Mouse (Mus musculus): ENCODE results near the gene Sass6. TPM values are rescaled to one million over a fixed set of nuclear protein-coding genes. Genes with fewer than 3 reads are reported as not detected.
A peak's percentile ranks its signal among the peaks of the same experiment; 100 is the strongest.
"Not testable (repeated sequence)": the region's sequence is repeated elsewhere in the genome, so short reads cannot be mapped to it uniquely, and the experiment has no call there.

Gene Sass6
- total RNA-seq, 2 experiments from 2014 or later: 39.6 to 47.1 TPM

GRCm38 (mm10) chr3:116622641-116623040, 27.9 kb downstream of the Sass6 start:
- no peak for ATAC-seq (replicated peaks; ENCODE audit: poor library complexity)

GRCm38 (mm10) chr3:116631459-116631858, 36.7 kb downstream of the Sass6 start:
- ATAC-seq (replicated peaks; ENCODE audit: poor library complexity): no peak

DNA sequence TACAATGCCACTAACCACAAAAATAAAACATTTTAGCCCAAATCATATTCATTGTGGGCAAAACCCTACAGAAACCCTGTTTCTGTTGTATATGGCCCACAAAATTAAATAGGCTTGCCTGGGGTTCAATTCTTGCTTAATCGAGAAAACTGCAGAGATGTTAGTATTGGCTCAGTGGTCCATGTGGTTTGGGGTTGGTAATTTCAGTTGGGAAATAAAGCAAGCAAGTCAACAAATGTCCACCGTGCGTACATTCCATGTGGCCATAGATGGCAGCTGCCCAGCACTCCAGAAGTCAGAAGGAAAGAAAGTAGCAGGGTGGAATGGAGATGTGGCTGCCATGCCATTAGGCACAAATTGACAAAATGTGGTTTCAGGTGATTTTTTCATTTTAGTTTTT, 38.2 kb downstream of the Sass6 start:
- ATAC-seq (replicated peaks; ENCODE audit: poor library complexity): peak; percentile 68

DNA sequence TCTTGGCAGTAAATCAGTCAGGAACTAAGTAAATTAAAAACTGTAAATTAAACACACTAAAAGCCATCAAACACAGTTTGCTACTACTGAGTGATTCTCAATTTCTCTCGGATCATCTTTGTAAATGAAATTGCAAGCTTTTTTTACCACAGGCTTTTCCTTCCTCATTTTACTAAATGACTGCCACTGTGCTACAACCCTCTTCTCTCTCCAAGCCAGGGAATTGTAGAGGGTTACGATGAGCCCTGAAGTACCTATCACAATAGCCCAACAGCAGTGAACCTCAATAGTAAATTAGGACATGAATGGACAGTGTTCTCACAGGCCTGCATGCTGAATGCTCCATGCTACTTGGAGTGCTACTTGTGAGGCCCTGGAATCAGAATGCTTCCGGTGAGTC, 39.3 kb downstream of the Sass6 start:
- ATAC-seq (replicated peaks; ENCODE audit: poor library complexity): peak; percentile 45

- ATAC-seq (replicated peaks; ENCODE audit: poor library complexity): peak; percentile 64
These were observed 40.1 kb downstream of the Sass6 start for GRCm38 (mm10) chr3:116634853-116635252.

- no peak for ATAC-seq (replicated peaks; ENCODE audit: poor library complexity)
These were observed 41.0 kb downstream of the Sass6 start for GRCm38 (mm10) chr3:116635799-116636198.

DNA sequence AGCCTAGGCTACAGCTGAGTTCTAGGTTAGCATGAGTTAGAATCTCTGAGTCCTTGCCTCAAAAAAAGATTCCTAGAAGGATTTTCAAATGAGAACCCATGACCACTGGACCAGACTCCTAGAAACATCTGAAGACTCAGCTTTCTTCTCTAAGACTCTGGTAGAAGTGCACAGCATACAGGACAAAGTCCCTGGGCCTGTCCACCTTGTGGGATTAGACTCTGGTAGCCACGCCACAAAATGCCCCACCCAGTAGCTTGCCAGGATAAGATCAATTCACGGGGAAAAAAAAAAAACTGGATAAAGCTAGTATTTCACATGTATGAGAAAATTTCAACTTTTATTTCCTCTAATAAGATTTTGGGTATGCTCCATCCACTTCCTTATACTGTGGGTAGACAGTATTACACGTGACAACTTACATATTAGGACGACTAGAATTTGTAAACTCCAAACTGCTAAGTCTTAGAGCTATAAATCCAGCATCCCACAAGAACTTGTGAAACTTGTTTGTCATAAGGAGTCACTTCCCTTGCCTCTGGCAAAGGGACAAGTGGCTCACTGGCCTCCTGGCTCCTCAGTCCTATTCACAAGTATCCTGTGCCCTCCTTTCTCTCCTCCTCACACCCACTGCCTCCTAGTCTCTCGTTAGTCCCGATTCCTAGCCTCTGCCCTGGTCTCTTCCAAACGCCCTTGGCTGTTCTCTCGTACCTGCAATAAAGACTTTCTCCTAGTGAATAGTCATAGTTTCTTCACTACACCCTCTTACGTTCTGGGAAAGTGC, 43.1 kb downstream of the Sass6 start:
- ATAC-seq (replicated peaks; ENCODE audit: poor library complexity): no peak

DNA sequence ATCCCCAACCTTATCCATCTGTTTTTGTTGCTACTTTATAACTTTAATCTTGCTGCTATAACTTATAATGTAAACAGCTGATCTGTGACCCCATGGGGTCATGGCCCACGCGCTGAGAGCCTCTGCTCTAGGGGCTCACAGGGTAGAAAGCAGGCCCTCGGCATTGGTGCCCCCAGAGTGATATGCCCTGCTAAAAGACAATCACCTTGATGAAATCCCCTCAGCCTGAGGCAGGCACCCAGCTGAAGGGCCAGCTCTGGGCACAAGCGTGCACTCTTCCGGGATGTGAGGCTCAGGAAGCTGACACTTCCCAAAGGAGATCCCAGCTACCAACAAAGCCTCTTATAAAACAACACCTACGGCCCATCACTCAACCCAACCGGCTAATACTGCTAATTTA, 43.8 kb downstream of the Sass6 start:
- ATAC-seq (replicated peaks; ENCODE audit: poor library complexity): no peak

- ATAC-seq (replicated peaks; ENCODE audit: poor library complexity): peak; percentile 72
These were observed 45.2 kb downstream of the Sass6 start for GRCm38 (mm10) chr3:116640024-116640423.

DNA sequence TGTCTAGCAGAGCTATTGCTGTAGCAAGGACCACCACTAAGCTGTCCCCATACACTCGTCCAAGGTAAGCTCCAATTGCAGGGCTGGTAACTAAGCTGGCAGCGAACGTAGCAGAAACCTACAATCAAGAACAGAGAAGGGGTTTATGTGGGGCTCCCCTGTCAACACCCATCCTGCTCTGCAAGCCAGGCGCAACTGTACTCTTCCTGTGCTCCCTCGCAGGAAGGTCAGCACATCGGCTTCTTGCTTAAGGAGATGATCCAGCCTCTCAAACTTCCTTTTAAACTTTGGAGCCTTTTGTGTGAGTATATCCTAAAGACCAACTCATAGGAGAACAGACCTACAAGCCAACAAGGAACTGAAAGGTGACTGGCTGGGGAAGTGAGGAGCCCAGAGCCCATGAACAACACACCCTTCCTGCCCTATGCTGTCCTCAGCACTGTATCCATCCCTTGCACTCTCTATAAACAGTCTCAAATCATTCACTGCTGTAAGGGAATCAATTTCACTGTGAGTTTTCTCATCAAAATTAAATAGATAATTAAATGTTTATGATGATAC, 47.1 kb downstream of the Sass6 start:
- ATAC-seq (replicated peaks; ENCODE audit: poor library complexity): peak; percentile 41

DNA sequence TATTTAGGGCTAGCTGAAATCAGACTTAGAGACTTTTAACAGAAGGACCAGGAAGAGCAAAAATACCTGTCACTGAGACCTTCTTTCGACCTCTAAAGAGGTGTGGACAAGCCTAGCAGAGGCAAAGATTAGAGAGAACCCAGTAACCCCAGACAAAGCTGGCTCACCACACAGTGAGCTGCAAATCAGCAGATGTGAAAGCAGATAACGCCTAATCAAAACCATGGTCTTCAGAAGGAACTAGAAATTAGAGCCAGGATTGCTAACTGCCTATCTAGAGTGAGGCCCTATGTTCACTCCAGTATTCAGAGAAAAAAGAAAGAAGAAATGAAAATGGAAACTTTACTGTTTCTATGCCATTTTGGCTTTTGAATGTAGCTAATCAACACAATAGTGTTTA, 47.6 kb downstream of the Sass6 start:
- peak; percentile 30; the same call in 1 of the 2 replicates for ATAC-seq (replicated peaks; ENCODE audit: poor library complexity)

DNA sequence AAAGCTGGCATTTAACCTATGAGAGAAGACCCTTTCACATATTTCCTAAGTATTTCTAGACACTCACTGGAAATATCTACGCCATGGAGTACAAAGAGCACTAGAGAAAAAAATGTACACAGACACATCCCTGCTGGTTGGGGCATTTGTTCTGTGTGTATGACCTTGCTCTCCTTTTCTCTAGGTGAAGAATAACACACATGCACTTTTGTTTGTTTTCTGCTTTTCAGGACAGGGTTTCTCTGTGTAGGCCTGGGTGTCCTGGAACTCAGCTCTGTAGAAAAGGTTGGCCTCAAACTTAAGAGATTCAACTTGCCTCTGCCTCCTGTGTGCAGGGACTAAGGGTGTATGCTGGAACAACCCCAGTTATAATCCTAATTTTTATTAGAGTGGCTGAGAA, 51.6 kb downstream of the Sass6 start:
- ATAC-seq (replicated peaks; ENCODE audit: poor library complexity): no peak

- ATAC-seq (replicated peaks; ENCODE audit: poor library complexity): peak; percentile 59
These were observed 54.0 kb downstream of the Sass6 start for GRCm38 (mm10) chr3:116648805-116649204.

DNA sequence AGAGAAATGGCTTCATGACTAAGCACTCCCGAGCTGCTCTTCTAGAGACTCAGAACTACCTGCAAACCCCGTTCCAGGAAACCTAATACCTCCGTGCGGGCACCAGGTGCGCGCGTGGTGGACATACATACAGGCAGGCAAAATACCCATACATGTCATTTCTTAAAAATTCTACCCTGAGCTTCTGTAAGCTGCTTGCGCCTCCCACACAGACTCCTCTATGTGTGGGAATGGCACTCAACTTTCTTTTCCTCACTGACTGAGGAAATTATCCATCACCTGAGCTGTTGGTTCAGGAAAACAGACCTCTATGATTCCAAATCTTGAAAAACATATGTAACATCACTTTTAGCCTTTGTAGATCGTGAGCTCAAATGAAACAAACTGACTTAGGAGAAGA, 55.9 kb downstream of the Sass6 start:
- no peak for ATAC-seq (replicated peaks; ENCODE audit: poor library complexity)

GRCm38 (mm10) chr3:116652033-116652446, 57.3 kb downstream of the Sass6 start:
- ATAC-seq (replicated peaks; ENCODE audit: poor library complexity): no peak

- ATAC-seq (replicated peaks; ENCODE audit: poor library complexity): peak; percentile 56
These were observed 58.6 kb downstream of the Sass6 start for GRCm38 (mm10) chr3:116653278-116653945.

GRCm38 (mm10) chr3:116654051-116654450, 59.3 kb downstream of the Sass6 start:
- not testable (repeated sequence) for ATAC-seq (replicated peaks; ENCODE audit: poor library complexity)

- ATAC-seq (replicated peaks; ENCODE audit: poor library complexity): no peak
These were observed 61.6 kb downstream of the Sass6 start for GRCm38 (mm10) chr3:116656184-116656965.

- ATAC-seq (replicated peaks; ENCODE audit: poor library complexity): no peak
These were observed 64.3 kb downstream of the Sass6 start for GRCm38 (mm10) chr3:116658928-116659565.

DNA sequence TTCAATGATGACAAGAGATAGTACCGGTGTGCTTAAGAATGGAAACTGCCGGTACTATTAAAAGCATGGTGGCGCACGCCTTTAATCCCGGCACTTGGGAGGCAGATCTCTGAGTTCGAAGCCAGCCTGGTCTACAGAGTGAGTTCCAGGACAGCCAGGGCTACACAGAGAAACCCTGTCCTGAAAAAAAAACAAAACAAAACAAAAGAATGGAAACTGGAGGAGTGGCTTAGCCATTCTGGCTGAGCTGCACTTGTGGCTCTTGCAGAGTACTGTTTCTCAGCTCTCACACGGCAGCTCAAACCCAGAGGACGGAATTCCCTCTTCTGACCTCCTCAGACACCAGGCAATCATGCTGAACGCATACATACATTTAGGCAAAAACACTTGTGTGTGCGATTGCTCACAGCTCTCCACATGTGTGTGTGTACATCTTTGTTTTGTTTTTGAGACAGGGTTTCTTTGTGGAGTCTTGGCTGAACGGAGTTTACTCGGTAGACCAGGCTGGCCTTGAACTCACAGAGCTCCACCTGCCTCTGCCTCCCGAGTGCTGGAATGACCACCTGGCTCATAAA, 65.2 kb downstream of the Sass6 start:
- ATAC-seq (replicated peaks; ENCODE audit: poor library complexity): no peak

All from megakaryocyte progenitor cell, adult 5-6 weeks (primary cell).